Mouse (Mus musculus): ENCODE measurements around the gene Clca4a.

GRCm38 (mm10) chr3:144992618-144993017, 17.8 kb upstream of the Clca4a start:
- no peak for TF ChIP-seq CTCF (IDR thresholded peaks at IDR 0.05; ENCODE audit: control insufficient read depth, insufficient read depth, insufficient read length)
- no peak for TF ChIP-seq MYOD1 (IDR thresholded peaks at IDR 0.05; ENCODE audit: control insufficient read depth, insufficient read length, low read depth)

Data from C2C12 (cell line).